Mouse (Mus musculus): ENCODE results near the gene Tgoln1.

GRCm38 (mm10) chr6:72630370-72630769, 13.6 kb upstream of the Tgoln1 start:
- TF ChIP-seq CTCF (IDR thresholded peaks at IDR 0.05; ENCODE audit: control insufficient read depth, insufficient read depth, insufficient read length), result no peak
- TF ChIP-seq MYOD1 (IDR thresholded peaks at IDR 0.05; ENCODE audit: control insufficient read depth, insufficient read length, low read depth), result no peak
- TF ChIP-seq CEBPB (IDR thresholded peaks at IDR 0.05; ENCODE audit: low read depth), result no peak
